Mouse (Mus musculus) G1E (cell line): Measurements from ENCODE around the gene Upf2.

ENCODE experiments used
- CTCF ChIP-seq: IDR thresholded peaks from 2 replicates; pipeline ENCODE4 v1.5.1; 2012; ENCODE audit warnings: low read depth, low read length, inconsistent platforms, mixed read lengths
- GATA1 ChIP-seq: IDR thresholded peaks from 2 replicates; pipeline ENCODE4 v1.6.1; 2012; ENCODE audit warnings: borderline replicate concordance, low read length, inconsistent platforms, mixed read lengths

- TF ChIP-seq GATA1 (no peak), CTCF (no peak)
These were observed 97.7 kb downstream of the Upf2 start for GRCm38 (mm10) chr2:6049018-6049417.
